Mouse (Mus musculus) hindbrain, embryonic 15.5 days (tissue): ENCODE results near the gene Hbq1a. TPM values are rescaled to one million over a fixed set of nuclear protein-coding genes. Genes with fewer than 3 reads are reported as not detected.
"Not testable (repeated sequence)": the region's sequence is repeated elsewhere in the genome, so short reads cannot be mapped to it uniquely, and the experiment has no call there.

Experiments used
- ATAC-seq: fragments of 200-750 bp; cut with Nextera tagmentation; 2 replicates; pipeline ENCODE4 v1.8.0; 2017; ENCODE audit warnings: low read depth, moderate number of reproducible peaks, moderate TSS enrichment; ENCODE audit not compliant: low FRiP score
- H3K27ac ChIP-seq: fragments of 300-500 bp; sonication (generic); replicated peaks from 2 replicates; pipeline ENCODE4 v1.5.1; 2015; ENCODE audit warnings: mild to moderate bottlenecking, inconsistent platforms
- H3K27me3 ChIP-seq: fragments of 300-500 bp; sonication (generic); 2 replicates; pipeline ENCODE4 v1.6.1; 2015; ENCODE audit warnings: control low read depth, inconsistent platforms
- H3K36me3 ChIP-seq: fragments of 300-500 bp; sonication (generic); 2 replicates; pipeline ENCODE4 v1.6.1; 2015; ENCODE audit warnings: control low read depth, inconsistent platforms
- H3K4me1 ChIP-seq: fragments of 300-500 bp; sonication (generic); replicated peaks from 2 replicates; pipeline ENCODE4 v1.6.1; 2015; ENCODE audit warnings: control low read depth, inconsistent platforms
- H3K4me2 ChIP-seq: fragments of 300-500 bp; sonication (generic); 2 replicates; pipeline ENCODE4 v1.6.1; 2015; ENCODE audit warnings: moderate library complexity, mild to moderate bottlenecking, inconsistent platforms
- H3K4me3 ChIP-seq: fragments of 300-500 bp; sonication (generic); 2 replicates; pipeline ENCODE4 v1.5.1; 2015; ENCODE audit warnings: mild to moderate bottlenecking, inconsistent platforms
- H3K9ac ChIP-seq: fragments of 300-500 bp; sonication (generic); 2 replicates; pipeline ENCODE4 v1.6.1; 2015; ENCODE audit warnings: inconsistent platforms
- H3K9me3 ChIP-seq: fragments of 300-500 bp; sonication (generic); 2 replicates; pipeline ENCODE4 v1.6.1; 2016; ENCODE audit warnings: control low read depth, inconsistent platforms
- WGBS: fragments of 180-500 bp; shearing (Covaris S2); methylation state at CpG from one replicate; pipeline ENCODE4 v1.1.7; 2015; 5-methylcytosine and 5-hydroxymethylcytosine counted together
- polyA plus RNA-seq: library from polyadenylated mRNA; unstranded; fragments of >200 nt; fragmentation: Nextera tagmentation; extraction: Ambion mirVana; gene quantifications from 2 replicates; pipeline ENCODE4 v1.2.1, GENCODE M21; 2015

The Hbq1a gene
- polyA plus RNA-seq, 1 experiment from 2014 or later: 0.83 TPM

DNA sequence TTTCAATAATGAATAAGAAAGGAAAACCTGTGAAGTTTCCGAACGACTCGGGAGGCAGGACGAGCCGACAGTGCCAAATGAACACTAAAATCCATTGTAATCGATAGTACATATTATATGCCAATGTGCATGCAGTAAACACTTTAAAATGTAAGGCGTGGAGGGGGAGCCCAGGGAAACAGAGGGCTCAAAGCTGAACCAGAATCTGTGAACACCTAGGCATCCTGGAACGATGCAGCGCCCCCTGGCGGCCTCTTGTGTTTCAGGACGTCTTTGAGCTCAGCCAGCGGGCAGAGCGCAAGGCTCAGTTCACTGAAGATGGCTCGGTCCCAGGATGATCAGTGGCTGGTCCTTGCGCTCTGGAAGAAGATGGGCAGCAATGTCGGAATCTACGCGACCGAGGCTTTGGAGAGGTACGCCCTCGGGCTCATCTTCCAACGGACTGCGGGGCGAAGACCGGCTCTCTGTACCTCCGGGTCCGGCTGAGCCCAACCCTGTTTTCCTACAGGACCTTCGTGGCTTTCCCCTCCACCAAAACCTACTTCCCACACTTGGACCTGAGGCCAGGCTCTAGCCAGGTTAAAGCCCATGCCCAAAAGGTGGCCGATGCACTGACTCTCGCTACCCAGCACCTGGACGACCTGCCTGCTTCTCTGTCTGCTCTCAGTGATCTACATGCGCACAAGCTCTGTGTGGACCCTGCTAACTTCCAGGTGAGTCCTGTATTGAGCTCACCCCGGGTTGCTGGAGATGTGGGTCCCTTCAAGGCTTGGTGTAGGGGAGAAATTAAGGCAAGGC is 13.0 kb upstream of the Hbq1a start, which contains the start of gene Hbq1b:
Hbq1b (plus strand) TSS at position 271 of the 798 bp plus-strand sequence.
- Histone ChIP-seq H3K4me2 (peak within 1 kb of the TSS; percentile 59), H3K4me3 (peak within 1 kb of the TSS; percentile 33)
- not testable (repeated sequence) for H3K9ac ChIP-seq, H3K36me3 ChIP-seq, H3K4me1 ChIP-seq, H3K9me3 ChIP-seq, H3K27me3 ChIP-seq, H3K27ac ChIP-seq
- peak; percentile 77 for ATAC-seq
- WGBS: 22% methylated on average over 30 of the region's 33 CpGs

DNA sequence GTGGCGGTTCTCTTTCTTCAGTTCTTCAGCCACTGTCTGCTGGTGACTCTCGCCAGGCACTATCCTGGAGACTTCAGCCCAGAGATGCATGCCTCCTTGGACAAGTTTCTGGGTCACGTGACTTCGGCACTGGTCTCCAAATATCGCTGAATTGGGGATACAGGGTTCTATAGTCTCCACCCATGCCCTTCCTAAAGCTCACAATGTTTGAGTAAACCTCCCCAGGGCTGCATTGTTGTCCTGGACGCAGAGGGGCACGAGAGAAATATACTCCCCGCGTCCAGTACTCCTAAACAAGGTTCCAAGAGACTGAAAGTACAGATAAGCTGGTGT is 12.4 kb upstream of the Hbq1a start:
- Histone ChIP-seq H3K4me3 (no peak overlapping the region), H3K9ac (no peak overlapping the region), H3K4me2 (0 out of 2 replicates have a peak overlapping the region, but pooled peaks have one; percentile 59), H3K4me1 (no peaks in the 10 kb centered on the region), H3K9me3 (no peaks in the 10 kb centered on the region), H3K27me3 (0 out of 2 replicates have a peak, but pooled peaks cover 5% of the 10 kb centered on the region), H3K36me3 (no peaks in the 10 kb centered on the region), H3K27ac (no peak overlapping the region)
- 71% methylated on average over 9 of the region's 9 CpGs for WGBS
- ATAC-seq: no peak

DNA sequence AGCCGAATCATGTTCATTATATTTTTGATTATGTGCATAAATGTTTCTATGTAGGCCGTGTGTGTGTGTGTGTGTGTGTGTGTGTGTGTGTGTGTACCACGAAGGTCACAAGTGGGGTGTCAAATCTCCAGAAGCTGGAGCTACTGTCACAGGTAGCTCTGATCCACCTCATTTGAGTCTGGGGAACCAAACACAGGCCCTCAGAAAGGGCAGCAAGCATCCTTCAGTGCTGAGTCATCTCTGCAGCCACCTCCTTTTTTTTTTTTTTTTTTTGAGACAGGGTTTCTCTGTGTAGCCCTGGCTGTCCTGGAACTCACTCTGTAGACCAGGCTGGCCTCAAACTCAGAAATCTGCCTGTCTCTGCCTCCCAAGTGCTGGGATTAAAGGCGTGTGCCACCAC is 7.0 kb upstream of the Hbq1a start:
- not testable (repeated sequence) for H3K36me3 ChIP-seq, H3K4me2 ChIP-seq, H3K9me3 ChIP-seq, H3K9ac ChIP-seq, H3K4me1 ChIP-seq, ATAC-seq, H3K27ac ChIP-seq, H3K27me3 ChIP-seq, H3K4me3 ChIP-seq
- WGBS: 85% methylated on average over 4 of the region's 4 CpGs

DNA sequence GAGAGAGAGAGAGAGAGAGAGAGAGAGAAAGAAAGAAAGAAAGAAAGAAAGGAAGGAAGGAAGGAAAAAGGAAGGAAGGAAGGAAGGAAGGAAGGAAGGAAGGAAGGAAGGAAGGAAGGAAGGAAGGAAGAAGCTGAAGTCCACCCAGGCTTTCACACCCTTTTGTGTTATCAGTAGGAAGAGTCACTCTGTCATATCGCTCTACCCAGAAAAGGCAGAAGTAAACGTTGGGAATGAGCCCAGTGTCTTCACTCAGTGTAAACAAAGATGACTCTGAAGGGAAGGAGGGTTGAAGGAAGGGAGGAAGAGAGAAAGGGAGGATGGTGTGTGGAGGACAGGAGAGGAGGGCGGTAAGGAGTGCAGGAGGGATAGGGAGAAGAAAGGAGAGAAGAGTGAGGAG is 6.4 kb upstream of the Hbq1a start:
- not testable (repeated sequence) for H3K4me3 ChIP-seq, H3K4me2 ChIP-seq, ATAC-seq, H3K27ac ChIP-seq, H3K4me1 ChIP-seq, H3K9me3 ChIP-seq, H3K27me3 ChIP-seq, H3K36me3 ChIP-seq, H3K9ac ChIP-seq
- 70% methylated on average over 3 of the region's 3 CpGs for WGBS

DNA sequence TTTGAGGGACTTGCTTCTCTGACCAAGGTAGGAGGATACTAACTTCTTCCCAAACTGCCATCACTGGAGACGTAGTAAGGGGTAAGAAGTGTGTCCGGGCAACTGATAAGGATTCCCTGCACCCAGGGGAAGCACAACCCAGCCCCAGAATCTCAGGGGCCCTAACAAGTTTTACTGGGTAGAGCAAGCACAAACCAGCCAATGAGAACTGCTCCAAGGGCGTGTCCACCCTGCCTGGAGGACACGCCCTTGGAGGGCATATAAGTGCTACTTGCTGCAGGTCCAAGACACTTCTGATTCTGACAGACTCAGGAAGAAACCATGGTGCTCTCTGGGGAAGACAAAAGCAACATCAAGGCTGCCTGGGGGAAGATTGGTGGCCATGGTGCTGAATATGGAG is 3.7 kb upstream of the Hbq1a start, which contains the start of gene Hba-a2:
Hba-a2 (plus strand) TSS at position 287 of the 400 bp plus-strand sequence.
- not testable (repeated sequence) for H3K4me1 ChIP-seq, H3K4me3 ChIP-seq, H3K36me3 ChIP-seq, H3K9ac ChIP-seq, H3K9me3 ChIP-seq, H3K27ac ChIP-seq, ATAC-seq, H3K4me2 ChIP-seq, H3K27me3 ChIP-seq
- no CpG with 5 or more reads among the region's 4 CpGs for WGBS

DNA sequence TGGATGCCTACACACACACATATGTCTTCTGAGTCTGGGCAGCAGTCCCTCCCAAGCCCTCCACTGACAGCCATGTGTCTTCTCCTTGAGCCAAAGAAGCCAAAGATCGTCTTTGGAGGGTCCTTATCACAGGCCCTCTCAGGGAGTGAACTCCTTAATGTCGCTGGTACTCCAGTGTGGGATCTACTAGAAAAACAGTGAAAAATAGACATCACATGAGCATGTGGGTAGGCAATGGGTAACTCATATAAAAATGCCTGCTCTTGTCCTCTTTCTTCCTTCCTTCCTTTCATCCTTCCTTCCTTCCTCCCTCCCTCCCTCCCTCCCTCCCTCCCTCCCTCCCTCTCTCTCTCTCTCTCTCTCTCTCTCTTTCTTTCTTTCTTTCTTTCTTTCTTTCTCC is 2.5 kb upstream of the Hbq1a start:
- not testable (repeated sequence) for H3K4me1 ChIP-seq, H3K4me2 ChIP-seq, H3K4me3 ChIP-seq, ATAC-seq, H3K27me3 ChIP-seq, H3K9me3 ChIP-seq, H3K36me3 ChIP-seq, H3K27ac ChIP-seq, H3K9ac ChIP-seq
- 52% methylated on average over 2 of the region's 2 CpGs for WGBS

DNA sequence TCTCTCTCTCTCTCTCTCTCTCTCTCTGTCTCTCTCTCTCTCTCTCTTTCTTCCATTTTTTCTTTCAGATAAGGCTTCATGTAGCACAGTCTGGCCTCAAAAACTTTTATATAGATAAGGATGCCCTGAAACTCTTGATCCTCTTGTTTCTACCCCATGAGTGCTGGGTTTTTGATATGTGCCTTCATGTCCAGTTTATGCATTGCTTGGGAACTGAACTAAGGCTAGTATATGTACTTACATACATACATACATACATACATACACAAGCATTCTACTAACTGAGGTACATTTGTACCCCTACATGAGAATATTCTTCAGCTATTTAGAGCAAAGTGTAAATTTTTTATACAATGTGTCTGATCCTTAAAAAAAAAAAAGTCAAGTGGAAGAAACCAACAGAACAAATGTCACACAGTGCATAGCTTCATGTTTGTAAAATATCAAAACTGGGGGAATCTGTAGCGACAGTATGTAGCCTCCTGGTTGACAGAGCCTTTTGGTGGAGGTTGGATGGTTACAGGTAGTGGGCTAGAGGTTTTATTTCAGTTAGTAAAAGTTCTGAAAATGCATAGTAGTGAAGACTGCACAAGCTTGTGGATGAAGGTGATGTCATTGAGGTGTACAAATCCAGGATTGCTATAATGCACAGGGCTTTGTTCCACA is 1.9 kb upstream of the Hbq1a start:
- Histone ChIP-seq H3K4me2 (no peak overlapping the region), H3K27me3 (no peaks in the 10 kb centered on the region), H3K27ac (no peak overlapping the region), H3K9me3 (no peaks in the 10 kb centered on the region), H3K36me3 (no peaks in the 10 kb centered on the region), H3K9ac (no peak overlapping the region), H3K4me3 (no peak overlapping the region), H3K4me1 (no peaks in the 10 kb centered on the region)
- no peak for ATAC-seq
- 86% methylated on average over 1 of the region's 1 CpGs for WGBS

DNA sequence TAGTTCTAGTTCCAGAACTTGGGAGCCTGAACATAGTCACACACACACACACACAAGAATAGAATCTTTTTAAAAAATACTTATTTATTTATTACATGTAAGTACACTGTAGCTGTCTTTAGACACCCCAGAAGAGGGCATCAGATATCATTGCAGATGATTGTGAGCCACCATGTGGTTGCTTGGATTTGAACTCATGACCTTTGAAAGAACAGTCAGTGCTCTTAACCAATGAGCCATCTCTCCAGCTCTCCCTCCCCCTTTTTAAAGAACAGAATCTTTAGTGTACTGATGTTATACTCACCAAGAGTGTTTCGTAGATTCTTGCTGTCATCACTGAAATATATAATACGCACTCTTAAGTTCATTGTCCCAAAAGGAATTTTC is 1.3 kb upstream of the Hbq1a start:
- H3K9me3 ChIP-seq: no peaks in the 10 kb centered on the region
- H3K4me3 ChIP-seq: no peak overlapping the region
- no peak for ATAC-seq
- no peaks in the 10 kb centered on the region for H3K4me1 ChIP-seq
- 96% methylated on average over 2 of the region's 2 CpGs for WGBS
- H3K27me3 ChIP-seq: no peaks in the 10 kb centered on the region
- no peak overlapping the region for H3K9ac ChIP-seq
- no peak overlapping the region for H3K27ac ChIP-seq
- no peak overlapping the region for H3K4me2 ChIP-seq
- H3K36me3 ChIP-seq: no peaks in the 10 kb centered on the region

DNA sequence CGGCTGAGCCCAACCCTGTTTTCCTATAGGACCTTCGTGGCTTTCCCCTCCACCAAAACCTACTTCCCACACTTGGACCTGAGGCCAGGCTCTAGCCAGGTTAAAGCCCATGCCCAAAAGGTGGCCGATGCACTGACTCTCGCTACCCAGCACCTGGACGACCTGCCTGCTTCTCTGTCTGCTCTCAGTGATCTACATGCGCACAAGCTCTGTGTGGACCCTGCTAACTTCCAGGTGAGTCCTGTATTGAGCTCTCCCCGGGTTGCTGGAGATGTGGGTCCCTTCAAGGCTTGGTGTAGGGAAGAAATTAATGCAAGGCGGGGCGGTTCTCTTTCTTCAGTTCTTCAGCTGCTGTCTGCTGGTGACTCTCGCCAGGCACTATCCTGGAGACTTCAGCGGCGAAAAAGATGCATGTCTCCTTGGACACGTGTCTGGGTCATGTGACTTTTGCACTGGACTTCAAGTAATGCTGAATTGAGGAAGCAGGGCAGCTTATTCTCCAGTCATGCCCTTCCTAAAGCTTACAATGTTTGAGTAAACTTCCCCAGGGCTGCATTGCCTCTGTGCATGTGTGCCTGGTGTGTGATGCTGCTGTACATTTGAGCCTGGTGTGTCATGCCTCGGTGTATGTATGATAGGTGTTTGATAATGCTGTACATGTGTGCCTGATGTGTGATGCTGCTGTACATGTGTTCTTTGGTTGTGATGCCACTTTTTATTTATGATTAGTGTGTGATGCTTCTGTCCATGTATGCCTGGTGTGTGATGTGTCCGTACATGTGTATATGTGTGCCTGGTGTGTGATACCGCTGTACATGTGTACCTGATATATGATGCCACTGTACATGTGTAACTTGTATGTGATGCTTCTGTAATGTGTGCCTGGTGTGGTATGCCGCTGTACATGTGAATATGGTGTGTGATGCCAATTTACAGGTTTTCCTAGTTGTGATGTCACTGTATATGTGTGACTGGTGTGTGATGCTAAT is 704 bp downstream of the Hbq1a start:
- peak; percentile 20; the same call in 1 of the 2 replicates for ATAC-seq

DNA sequence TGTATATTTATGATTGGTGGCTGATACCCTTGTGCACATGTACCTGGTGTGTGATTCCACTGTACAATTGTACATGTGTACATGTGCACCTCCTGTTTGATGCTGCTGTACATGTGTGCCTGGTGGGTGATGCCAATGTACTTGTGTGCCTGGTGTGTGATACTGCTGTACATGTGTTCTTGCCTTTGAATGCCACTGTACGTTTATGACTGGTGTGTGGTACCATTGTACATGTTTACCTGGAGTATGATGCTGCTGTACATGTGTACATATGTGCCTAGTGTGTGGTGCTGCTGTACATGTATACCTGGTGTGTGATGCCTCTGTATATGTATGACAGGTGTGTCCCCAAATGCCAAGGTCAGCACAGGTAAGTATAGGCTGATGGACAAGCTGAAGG is 1.6 kb downstream of the Hbq1a start:
- no peak overlapping the region for H3K27ac ChIP-seq
- no peaks in the 10 kb centered on the region for H3K9me3 ChIP-seq
- WGBS: 85% methylated on average over 1 of the region's 1 CpGs
- no peaks in the 10 kb centered on the region for H3K4me1 ChIP-seq
- no peaks in the 10 kb centered on the region for H3K27me3 ChIP-seq
- no peak for ATAC-seq
- H3K36me3 ChIP-seq: no peaks in the 10 kb centered on the region
- no peak overlapping the region for H3K4me3 ChIP-seq
- no peak overlapping the region for H3K4me2 ChIP-seq
- no peak overlapping the region for H3K9ac ChIP-seq

More for the DNA sequence above, 704 bp downstream of the Hbq1a start:
- H3K4me3 ChIP-seq: peak overlapping the region; percentile 26
- no peaks in the 10 kb centered on the region for H3K9me3 ChIP-seq
- no peak overlapping the region for H3K9ac ChIP-seq
- 53% methylated on average over 16 of the region's 17 CpGs for WGBS
- H3K36me3 ChIP-seq: no peaks in the 10 kb centered on the region
- no peaks in the 10 kb centered on the region for H3K27me3 ChIP-seq
- H3K27ac ChIP-seq: no peak overlapping the region
- no peaks in the 10 kb centered on the region for H3K4me1 ChIP-seq
- peak overlapping the region; percentile 47 for H3K4me2 ChIP-seq

DNA sequence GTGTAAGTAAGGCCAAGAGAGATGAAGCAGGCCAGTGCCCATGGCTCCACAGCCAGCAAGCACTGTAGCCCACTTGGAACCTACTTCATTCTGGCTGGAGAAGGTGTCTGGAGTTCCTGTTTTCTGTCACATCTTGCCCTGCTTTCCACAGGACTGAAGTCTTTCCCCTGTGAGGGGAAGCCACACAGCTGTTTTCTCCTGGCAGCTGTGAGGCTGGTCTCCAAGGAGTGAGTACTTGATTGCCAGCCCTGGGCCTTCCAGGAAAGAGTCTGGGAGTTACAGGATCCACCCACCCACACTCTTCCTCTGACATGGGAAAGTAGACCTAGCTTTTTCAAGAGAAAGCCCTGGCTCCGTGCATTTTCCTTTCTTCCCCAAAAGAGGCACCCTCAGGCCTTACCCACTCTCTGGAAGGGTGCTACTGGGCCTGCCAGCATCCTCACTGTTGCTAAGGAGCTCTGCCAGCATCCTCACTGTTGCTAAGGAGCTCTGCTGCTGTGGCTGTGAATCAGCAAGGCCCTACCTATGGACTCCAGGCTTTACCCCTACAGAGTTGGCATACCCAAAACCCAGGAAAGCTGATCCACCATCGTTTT is 3.1 kb downstream of the Hbq1a start:
- no peaks in the 10 kb centered on the region for H3K9me3 ChIP-seq
- H3K9ac ChIP-seq: no peak overlapping the region
- no peak overlapping the region for H3K4me2 ChIP-seq
- H3K4me3 ChIP-seq: no peak overlapping the region
- peak; percentile 64; the same call in 1 of the 2 replicates for ATAC-seq
- H3K4me1 ChIP-seq: no peaks in the 10 kb centered on the region
- 41% methylated on average over 2 of the region's 2 CpGs for WGBS
- no peaks in the 10 kb centered on the region for H3K36me3 ChIP-seq
- H3K27me3 ChIP-seq: no peaks in the 10 kb centered on the region
- peak overlapping the region; percentile 39; the same call in 1 of the 2 replicates for H3K27ac ChIP-seq
